Comparison of ENCODE assay signal across 8 mouse cellular contexts in the genomic region with DNA sequence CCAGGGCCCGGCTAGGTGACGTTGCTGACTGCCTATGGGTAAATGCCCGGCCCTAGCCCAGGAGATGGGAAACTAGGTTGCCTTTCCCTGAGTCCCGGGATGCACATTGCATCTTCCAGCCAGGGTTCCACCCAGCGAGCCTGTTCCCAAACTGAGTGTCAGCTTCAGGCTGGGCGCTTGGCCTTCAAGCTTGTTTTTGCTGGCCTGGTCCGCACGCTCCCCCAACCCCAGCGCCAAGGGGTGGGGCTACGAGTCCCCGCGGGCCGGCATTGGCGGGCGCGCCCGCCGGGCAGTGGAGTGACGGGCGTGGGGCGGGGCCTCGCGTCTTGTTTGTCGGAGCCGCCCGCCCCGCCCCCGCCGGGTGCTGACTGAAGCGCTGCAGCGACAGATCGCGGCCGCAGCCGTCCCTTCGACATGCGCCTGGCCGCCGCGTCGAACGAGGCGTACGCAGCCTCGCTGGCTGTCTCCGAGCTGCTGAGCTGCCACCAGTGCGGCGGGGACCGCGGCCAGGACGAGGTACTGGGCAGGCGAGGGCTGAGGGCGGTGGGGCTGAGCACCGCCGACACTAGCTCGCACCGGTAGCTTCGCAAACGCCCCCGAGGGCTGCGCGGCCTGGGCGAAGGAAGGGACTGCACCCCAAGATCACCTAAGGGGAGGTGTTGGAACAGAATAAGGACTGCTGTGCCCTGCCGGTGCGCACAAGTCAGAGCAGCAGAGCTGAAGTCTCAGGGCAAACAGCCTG.
DNase-seq lines count a peak whose midpoint lies in the region; ATAC-seq lines count a peak whose summit lies in the region.

No protein-coding gene starts in this region.

- no peaks in the 10 kb centered on the region for H3K27me3 ChIP-seq in intestine, embryonic 15.5 days (replicated peaks)

- no peaks in the 10 kb centered on the region for H3K36me3 ChIP-seq in intestine, embryonic 15.5 days

- peak overlapping the region; percentile 81 for H3K4me3 ChIP-seq in intestine, embryonic 15.5 days (replicated peaks)

- H3K9ac ChIP-seq in intestine, embryonic 15.5 days: peak overlapping the region; percentile 90

- H3K9me3 ChIP-seq in intestine, embryonic 15.5 days: no peaks in the 10 kb centered on the region

- H3K4me1 ChIP-seq in intestine, embryonic 15.5 days (replicated peaks): no peaks in the 10 kb centered on the region; the same call in 1 of the 2 replicates

- intact Hi-C loops in gastrocnemius, postnatal 36 days (cut with DNase I): loop anchor here (5.0 kb wide), 1 partner anchor 55 kb away; no protein-coding TSS in a partner anchor
- intact Hi-C loops in left cerebral cortex, postnatal 25 days (cut with DNase I): loop anchor here (5.0 kb wide), 2 partner anchors 55 to 390 kb away; partner anchors contain the start of gene Foxo3

- H3K4me2 ChIP-seq in intestine, embryonic 15.5 days (replicated peaks): peak overlapping the region; percentile 91

- DNase-seq in adrenal gland, adult 8-10 months: peak; percentile 88
- peak; percentile 91 for DNase-seq in embryo, embryonic 11.5 days (ENCODE audit: low read depth, low spot score)
- peak; percentile 89 to 98 for DNase-seq in gastrocnemius, postnatal 36 days
- DNase-seq in left cerebral cortex, postnatal 25 days (ENCODE audit: low spot score in 2 of 2): peak; percentile 93 to 95
- DNase-seq in mesoderm, embryonic 11.5 days (ENCODE audit: low read depth, low spot score): peak; percentile 94
- DNase-seq in right cerebral cortex, postnatal 25 days: peak; percentile 92
- peak; percentile 88 to 94 for DNase-seq in urinary bladder, postnatal 36 days (ENCODE audit: low spot score in 2 of 2)

- WGBS in intestine, embryonic 15.5 days: under 1% methylated on average over 64 of the region's 65 CpGs

- peak; percentile 99 for ATAC-seq in intestine, embryonic 15.5 days

- H3K27ac ChIP-seq in intestine, embryonic 15.5 days: peak overlapping the region; percentile 97

Comparison
In these comparisons a context has a peak if more than half of its experiments do, and no peak if none do; other contexts are left out.
1. Peak in every context shown above with its lines: DNase-seq, ATAC-seq, H3K4me3 ChIP-seq and H3K27ac ChIP-seq.